Mouse (Mus musculus) bone marrow macrophage, adult 2 months (primary cell): ENCODE measurements around the gene Gm12216.

Experiments
- CTCF ChIP-seq: IDR thresholded peaks from 2 replicates; pipeline ENCODE4 v1.5.1; 2012; ENCODE audit warnings: low read depth, mild to moderate bottlenecking, low read length, moderate library complexity
- POLR2A ChIP-seq: IDR thresholded peaks from 2 replicates; pipeline ENCODE4 v1.6.1; 2012; ENCODE audit warnings: mild to moderate bottlenecking, low read depth, low read length, borderline replicate concordance

DNA sequence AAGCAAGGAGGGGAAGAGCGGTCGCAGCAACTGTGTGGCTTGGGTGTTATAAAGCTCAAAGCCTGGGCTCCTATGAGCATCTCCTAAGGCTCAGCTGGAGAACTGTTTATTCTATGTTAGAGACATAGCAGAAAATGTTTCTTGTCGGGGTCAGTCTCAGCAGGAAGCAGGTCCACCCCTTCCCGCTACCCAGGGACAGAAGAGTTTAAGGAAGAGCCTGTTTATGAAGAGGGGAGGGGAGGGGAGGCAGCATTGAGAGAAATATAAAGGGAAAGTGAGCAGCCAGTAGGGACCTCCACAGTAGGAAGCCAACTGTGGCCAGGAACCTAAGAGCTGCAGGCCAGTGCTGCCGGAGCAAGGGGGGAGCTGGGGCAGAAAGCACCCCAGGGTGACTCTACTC is 49.7 kb downstream of the Gm12216 start:
- TF ChIP-seq POLR2A (no peak), CTCF (no peak)
